Comparison of ENCODE assay signal across 10 mouse cellular contexts in the genomic region with DNA sequence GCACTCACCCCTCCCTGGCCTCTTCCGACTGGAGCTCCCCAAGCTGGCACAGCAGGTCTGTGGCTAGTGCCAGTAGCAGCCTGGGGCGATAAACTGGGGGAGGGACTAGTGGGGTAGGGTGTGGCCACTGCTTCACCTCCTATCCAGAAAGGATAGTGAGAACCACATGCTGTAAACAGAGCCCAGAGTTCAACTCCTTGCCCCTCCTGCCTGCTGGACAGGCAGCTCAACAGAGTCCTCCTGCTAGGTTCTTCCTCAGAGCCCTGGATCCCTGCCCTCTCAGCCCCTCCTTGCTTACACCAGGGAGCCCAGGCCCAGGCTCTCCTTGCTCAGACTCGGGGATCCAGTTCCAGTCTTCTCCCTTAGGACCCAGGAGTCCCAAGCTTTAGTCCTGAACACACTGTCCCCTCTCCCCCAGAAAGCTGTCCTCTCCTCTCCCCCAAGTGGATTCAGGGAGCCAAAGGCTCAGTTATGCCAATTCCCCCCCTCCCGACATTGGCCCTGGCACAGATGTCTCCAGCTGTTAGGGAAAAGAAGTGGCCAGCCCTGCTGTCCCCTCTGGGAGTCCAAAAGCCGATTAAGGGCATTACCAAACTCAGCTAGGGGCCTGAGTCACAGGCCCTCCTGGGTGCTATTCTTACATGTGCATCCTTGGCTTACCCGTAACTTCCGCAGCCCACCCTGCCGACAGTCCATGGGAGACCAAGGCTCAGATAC. TPM values are rescaled to one million over a fixed set of nuclear protein-coding genes. Genes with fewer than 3 reads are reported as not detected.
DNase-seq lines count a peak whose midpoint lies in the region; ATAC-seq and TF ChIP-seq lines count a peak whose summit lies in the region.
"Had no signal": no experiment of that assay in that cellular context is flagged by ENCODE, and none has a peak within 500 bp of the region (broad histone marks: within the 10 kb centered on the region; RNA-seq: fewer than 3 reads in every experiment).

No protein-coding gene starts in this region.

- peaks cover 20% of the 10 kb centered on the region; the same call in 1 of the 2 replicates for H3K4me1 ChIP-seq in spleen, adult 2 months (ENCODE audit: control insufficient read depth, insufficient read depth, insufficient read length)
- H3K4me1 ChIP-seq in liver, embryonic 11.5 days (replicated peaks; ENCODE audit: control insufficient read depth, insufficient read depth, low read length), result peaks cover 40% of the 10 kb centered on the region
- peaks cover 50% of the 10 kb centered on the region for H3K4me1 ChIP-seq in stomach, embryonic 15.5 days
- H3K4me1 ChIP-seq in forebrain, embryonic 15.5 days, result peaks cover 28% of the 10 kb centered on the region

- intact Hi-C loops in heart, postnatal 10 days (cut with DNase I), result no loop called here

- H3K9ac ChIP-seq in liver, embryonic 11.5 days (ENCODE audit: low read depth, low read length), result peak overlapping the region; percentile 38; the same call in 1 of the 2 replicates
- H3K9ac ChIP-seq in stomach, embryonic 15.5 days, result no peak overlapping the region
- no peak overlapping the region for H3K9ac ChIP-seq in forebrain, embryonic 15.5 days (replicated peaks)

- peaks cover 12% of the 10 kb centered on the region for H3K36me3 ChIP-seq in spleen, adult 2 months (ENCODE audit: control insufficient read depth, insufficient read depth, low read length)
- no peaks in the 10 kb centered on the region; the same call in 1 of the 2 replicates for H3K36me3 ChIP-seq in liver, embryonic 11.5 days (ENCODE audit: control insufficient read depth, insufficient read depth, low read length)
- H3K36me3 ChIP-seq in stomach, embryonic 15.5 days, result 0 out of 2 replicates have a peak, but pooled peaks cover 10% of the 10 kb centered on the region
- H3K36me3 ChIP-seq in forebrain, embryonic 15.5 days, result peaks cover 20% of the 10 kb centered on the region; the same call in 1 of the 2 replicates

- TF ChIP-seq POLR2A in spleen, adult 2 months (IDR thresholded peaks at IDR 0.05; ENCODE audit: low read depth, low read length), result no peak

- H3K4me2 ChIP-seq in liver, embryonic 11.5 days, result peak overlapping the region; percentile 18
- peak overlapping the region; percentile 6; the same call in 1 of the 2 replicates for H3K4me2 ChIP-seq in stomach, embryonic 15.5 days
- H3K4me2 ChIP-seq in forebrain, embryonic 15.5 days (replicated peaks), result no peak overlapping the region

- H3K27ac ChIP-seq in spleen, adult 2 months (ENCODE audit: insufficient read depth, low read length), result peak overlapping the region; percentile 13; the same call in 1 of the 2 replicates
- peak overlapping the region; percentile 33; the same call in 1 of the 2 replicates for H3K27ac ChIP-seq in liver, embryonic 11.5 days (ENCODE audit: low read depth, low read length)
- H3K27ac ChIP-seq in stomach, embryonic 15.5 days, result peak overlapping the region; percentile 46
- no peak overlapping the region for H3K27ac ChIP-seq in forebrain, embryonic 15.5 days (replicated peaks)

- H3K9me3 ChIP-seq in liver, embryonic 11.5 days (ENCODE audit: control insufficient read depth, low read length), result no peaks in the 10 kb centered on the region; the same call in 1 of the 2 replicates
- H3K9me3 ChIP-seq in stomach, embryonic 15.5 days, result no peaks in the 10 kb centered on the region
- H3K9me3 ChIP-seq in forebrain, embryonic 15.5 days, result no peaks in the 10 kb centered on the region

- no peak for TF ChIP-seq CTCF in spleen, adult 2 months (IDR thresholded peaks at IDR 0.05; ENCODE audit: extremely low read depth, insufficient read depth, insufficient read length, insufficient replicate concordance)

- 72% methylated on average over 8 of the region's 8 CpGs for WGBS in spleen, adult 2 months
- 62% methylated on average over 8 of the region's 8 CpGs for WGBS in liver, embryonic 11.5 days
- 44% methylated on average over 8 of the region's 8 CpGs for WGBS in stomach, embryonic 15.5 days
- WGBS in forebrain, embryonic 15.5 days, result 39% methylated on average over 8 of the region's 8 CpGs

- ATAC-seq in liver, embryonic 11.5 days (replicated peaks; ENCODE audit: low FRiP score), result peak; percentile 91
- peak; percentile 47; the same call in 1 of the 2 replicates for ATAC-seq in stomach, embryonic 15.5 days (ENCODE audit: insufficient read depth, low FRiP score, low read depth)
- no peak for ATAC-seq in forebrain, embryonic 15.5 days (replicated peaks)

- H3K4me3 ChIP-seq in spleen, adult 2 months (ENCODE audit: extremely low read depth, insufficient read depth, insufficient read length), result no peak overlapping the region
- no peak overlapping the region for H3K4me3 ChIP-seq in liver, embryonic 11.5 days (ENCODE audit: low read depth, low read length)
- H3K4me3 ChIP-seq in stomach, embryonic 15.5 days (replicated peaks), result no peak overlapping the region
- H3K4me3 ChIP-seq in forebrain, embryonic 15.5 days, result no peak overlapping the region

- no peaks in the 10 kb centered on the region for H3K27me3 ChIP-seq in spleen, adult 2 months (ENCODE audit: control insufficient read depth, insufficient read depth, low read length)
- no peaks in the 10 kb centered on the region for H3K27me3 ChIP-seq in liver, embryonic 11.5 days (replicated peaks; ENCODE audit: control insufficient read depth, insufficient read depth, low read length)
- no peaks in the 10 kb centered on the region for H3K27me3 ChIP-seq in stomach, embryonic 15.5 days (replicated peaks)
- H3K27me3 ChIP-seq in forebrain, embryonic 15.5 days, result no peaks in the 10 kb centered on the region

- peak; percentile 24 for DNase-seq in cerebellum, adult 11 months
- DNase-seq in cerebellum, postnatal 4 days (ENCODE audit: low spot score in 2 of 2), result no peak
- no peak for DNase-seq in spleen, adult 2 months (ENCODE audit: low read depth in 1 of 2, low spot score in 2 of 2)
- DNase-seq in spleen, postnatal 14 days (ENCODE audit: low spot score in 2 of 2), result no peak
- peak; percentile 84 to 85 for DNase-seq in heart, postnatal 10 days
- DNase-seq in liver, embryonic 11.5 days (ENCODE audit: low spot score), result no peak

RNA-seq across cellular contexts. Expression of a gene that starts 8.3 kb away (rescaled TPM):
- polyA plus RNA-seq in spleen, adult 2 months (2012; rRNA removed), result 35.0 and 46.0 TPM in 2 replicates
- 10 to 100 TPM; 50.2 to 67.2 TPM for total RNA-seq in heart, postnatal 10 days (2021)
- 2.3 and 2.5 TPM in 2 replicates for polyA plus RNA-seq in liver, embryonic 11.5 days (2014; fragmentation: Nextera tagmentation; extraction: Ambion mirVana)
- polyA plus RNA-seq in stomach, embryonic 15.5 days (2015; fragmentation: Nextera tagmentation; extraction: Ambion mirVana), result 8.3 and 8.4 TPM in 2 replicates
- polyA plus RNA-seq in forebrain, embryonic 15.5 days (2015; fragmentation: Nextera tagmentation; extraction: Ambion mirVana), result 15.4 and 16.1 TPM in 2 replicates

RNA-seq across cellular contexts. Expression of a gene that starts 20.7 kb away (rescaled TPM):
- polyA plus RNA-seq in spleen, adult 2 months (2012; rRNA removed), result not detected in 2 replicates
- not detected for total RNA-seq in heart, postnatal 10 days (2021)
- not detected in 2 replicates for polyA plus RNA-seq in liver, embryonic 11.5 days (2014; fragmentation: Nextera tagmentation; extraction: Ambion mirVana)
- polyA plus RNA-seq in stomach, embryonic 15.5 days (2015; fragmentation: Nextera tagmentation; extraction: Ambion mirVana), result 107 and 419 TPM in 2 replicates
- not detected in 2 replicates for polyA plus RNA-seq in forebrain, embryonic 15.5 days (2015; fragmentation: Nextera tagmentation; extraction: Ambion mirVana)
- total RNA-seq: gastrocnemius, postnatal 4 days had no signal

RNA-seq across cellular contexts. Expression of a gene that starts 22.5 kb away (rescaled TPM):
- not detected in 2 replicates for polyA plus RNA-seq in spleen, adult 2 months (2012; rRNA removed)
- total RNA-seq in heart, postnatal 10 days (2021), result not detected
- polyA plus RNA-seq in liver, embryonic 11.5 days (2014; fragmentation: Nextera tagmentation; extraction: Ambion mirVana), result 0.38 TPM in 1 of 2 replicates, not detected in the other
- polyA plus RNA-seq in stomach, embryonic 15.5 days (2015; fragmentation: Nextera tagmentation; extraction: Ambion mirVana), result 0.36 and 0.42 TPM in 2 replicates
- polyA plus RNA-seq in forebrain, embryonic 15.5 days (2015; fragmentation: Nextera tagmentation; extraction: Ambion mirVana), result 0.39 and 0.60 TPM in 2 replicates
- total RNA-seq: gastrocnemius, postnatal 4 days had no signal
- polyA plus RNA-seq: C2C12 had no signal

Comparison
In these comparisons a context has a peak if more than half of its experiments do, and no peak if none do; other contexts are left out.
1. DNase-seq: peak in cerebellum, adult 11 months (single experiment) and heart, postnatal 10 days (2 of 2); none in cerebellum, postnatal 4 days (0 of 2), spleen, adult 2 months (0 of 2), spleen, postnatal 14 days (0 of 2) and liver, embryonic 11.5 days (single experiment).
2. RNA of a gene that starts 20.7 kb away (polyA plus RNA-seq): 107 to 419 TPM in stomach, embryonic 15.5 days; not detected in forebrain, embryonic 15.5 days, not detected in spleen, adult 2 months and not detected in liver, embryonic 11.5 days; every median in the first group is over 10 times any median in the second.